Mouse (Mus musculus) gastrocnemius, postnatal 36 days (tissue): ENCODE data around the gene Sh3bgrl2. TPM values are rescaled to one million over a fixed set of nuclear protein-coding genes. Genes with fewer than 3 reads are reported as not detected.

ENCODE experiments used
- DNase-seq, 2 experiments: peaks; one replicate each; pipeline ENCODE4 v3.0.0; 2022
- intact Hi-C: fragments of 180-260 bp; cut with DNase I; formaldehyde crosslinking; loops from one replicate; pipeline ENCODE4 v1.15.1; 2025
- total RNA-seq, 2 experiments: library from RNA; stranded (reverse); gene quantifications; 2 replicates each; pipeline ENCODE4 v1.2.3; 2021

The Sh3bgrl2 gene
- total RNA-seq, 2 experiments from 2014 or later, result 1.1 to 1.9 TPM

GRCm38 (mm10) chr9:83661811-83662210 is 113.7 kb downstream of the Sh3bgrl2 start:
- intact Hi-C loops, result no loop called here
- no peak for DNase-seq

GRCm38 (mm10) chr9:83663981-83664897 is 116.1 kb downstream of the Sh3bgrl2 start:
- DNase-seq, result no peak
- intact Hi-C loops, result no loop called here

GRCm38 (mm10) chr9:83664951-83665350 is 116.8 kb downstream of the Sh3bgrl2 start:
- no peak for DNase-seq
- intact Hi-C loops, result no loop called here

- DNase-seq, result no peak
- intact Hi-C loops, result no loop called here
These were observed 118.9 kb downstream of the Sh3bgrl2 start for GRCm38 (mm10) chr9:83667031-83667430.

- DNase-seq, result no peak
- intact Hi-C loops, result no loop called here
These were observed 131.5 kb downstream of the Sh3bgrl2 start for GRCm38 (mm10) chr9:83679626-83680025.

GRCm38 (mm10) chr9:83681661-83682655 is 133.8 kb downstream of the Sh3bgrl2 start:
- intact Hi-C loops, result no loop called here

GRCm38 (mm10) chr9:83686511-83687100 is 138.5 kb downstream of the Sh3bgrl2 start:
- intact Hi-C loops, result no loop called here

More at GRCm38 (mm10) chr9:83681661-83682655, 133.8 kb downstream of the Sh3bgrl2 start:
- DNase-seq, result no peak

GRCm38 (mm10) chr9:83687904-83688303 is 139.8 kb downstream of the Sh3bgrl2 start:
- DNase-seq, result no peak
- intact Hi-C loops, result no loop called here

More at GRCm38 (mm10) chr9:83686511-83687100, 138.5 kb downstream of the Sh3bgrl2 start:
- no peak for DNase-seq

Other genes starting within 250 kb of the Sh3bgrl2 start
- gene Lca5, start 107.2 kb upstream of the Sh3bgrl2 start, total RNA-seq, result under 1 TPM; 0.87 to 0.99 TPM